Mouse (Mus musculus) frontal cortex, postnatal 25 days (tissue): Measurements from ENCODE around the gene Ptprt.

ENCODE experiments used
- DNase-seq, 2 experiments: peaks; one replicate each; pipeline ENCODE4 v3.0.0; 2022; ENCODE audit warnings: low spot score in 2 of 2

Ptprt gene

DNA sequence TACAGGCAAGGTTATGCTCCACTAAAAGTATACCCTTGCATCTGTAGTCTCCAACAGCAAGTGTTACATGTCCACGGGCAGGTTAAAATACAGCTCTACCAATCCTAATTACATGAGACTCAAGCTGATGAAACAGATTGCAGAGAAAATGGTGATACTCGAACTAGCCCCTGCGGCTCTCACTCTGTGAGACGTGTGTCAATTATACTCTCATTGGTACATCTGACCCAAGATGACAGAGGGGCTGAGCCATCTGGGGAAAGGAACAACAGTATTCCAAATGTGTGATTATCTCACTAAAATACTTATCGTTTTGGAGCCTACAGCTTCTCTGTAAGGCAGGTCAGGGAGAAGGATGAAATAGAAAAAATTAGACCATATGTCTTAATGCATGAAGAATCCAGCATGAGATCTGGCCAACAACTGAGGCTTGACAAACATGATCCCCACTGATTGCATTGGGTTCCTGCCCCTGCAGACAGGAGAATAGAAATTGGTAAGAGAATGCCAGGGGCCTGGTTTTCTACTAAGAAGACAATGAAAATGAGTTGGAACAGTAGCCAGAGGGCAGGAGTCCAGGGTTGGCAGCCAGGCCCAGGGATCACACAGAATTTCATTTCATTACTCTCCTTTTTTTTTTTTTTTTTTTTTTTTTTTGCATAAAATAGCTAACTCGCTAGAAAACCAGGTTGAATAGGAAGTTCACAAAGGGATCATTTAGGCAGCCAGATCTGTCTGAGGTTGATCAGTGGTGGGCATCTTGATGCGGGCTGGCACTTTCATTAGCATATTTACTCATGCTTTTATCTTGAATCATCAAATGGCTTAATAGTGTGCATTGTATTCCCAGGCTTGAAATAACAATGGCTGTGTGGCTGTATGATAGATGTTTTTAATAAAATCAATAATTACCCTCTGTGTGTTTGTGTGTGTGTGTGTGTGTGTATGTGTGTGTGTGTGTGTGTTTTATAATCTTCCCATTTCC is 699.5 kb downstream of the Ptprt start:
- DNase-seq: no peak

DNA sequence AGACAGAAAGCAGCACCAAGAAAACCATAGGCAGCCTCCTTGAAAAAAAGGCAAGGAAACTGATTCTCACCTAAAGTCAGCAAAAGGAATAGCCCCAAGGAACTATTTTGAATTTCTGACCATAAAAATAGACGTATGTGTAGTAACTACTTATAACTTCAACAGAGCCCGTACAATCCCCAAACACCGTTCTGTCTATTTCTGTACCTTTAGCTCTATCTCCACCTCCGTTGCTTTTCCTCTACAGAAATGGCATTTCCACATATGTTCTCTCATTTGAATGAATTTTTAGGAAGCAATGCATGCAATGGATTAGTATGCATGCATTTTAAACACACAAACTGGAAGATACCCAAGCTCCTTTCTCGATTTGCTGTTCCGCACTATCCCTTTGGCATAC is 715.5 kb downstream of the Ptprt start:
- no peak for DNase-seq

GRCm38 (mm10) chr2:161944689-161945088 is 716.3 kb downstream of the Ptprt start:
- no peak for DNase-seq

DNA sequence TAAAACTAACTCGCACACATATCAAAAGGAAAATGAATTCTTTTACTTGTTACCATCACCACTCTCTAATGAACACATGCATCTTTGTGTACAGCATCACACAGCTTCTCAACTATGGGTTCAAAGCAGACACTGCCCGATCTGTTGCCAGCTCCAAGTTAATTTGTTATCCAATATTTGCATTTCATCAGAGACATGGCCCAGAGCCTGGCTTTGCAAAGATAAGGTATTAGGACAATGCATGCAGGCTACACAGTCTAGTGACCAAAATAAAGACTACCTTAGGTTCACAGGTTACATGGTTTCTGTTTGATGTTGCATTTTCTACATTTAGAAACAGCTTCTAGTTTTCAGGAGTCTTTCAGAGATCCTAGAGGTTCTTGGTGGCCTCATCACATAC is 719.0 kb downstream of the Ptprt start:
- no peak for DNase-seq

DNA sequence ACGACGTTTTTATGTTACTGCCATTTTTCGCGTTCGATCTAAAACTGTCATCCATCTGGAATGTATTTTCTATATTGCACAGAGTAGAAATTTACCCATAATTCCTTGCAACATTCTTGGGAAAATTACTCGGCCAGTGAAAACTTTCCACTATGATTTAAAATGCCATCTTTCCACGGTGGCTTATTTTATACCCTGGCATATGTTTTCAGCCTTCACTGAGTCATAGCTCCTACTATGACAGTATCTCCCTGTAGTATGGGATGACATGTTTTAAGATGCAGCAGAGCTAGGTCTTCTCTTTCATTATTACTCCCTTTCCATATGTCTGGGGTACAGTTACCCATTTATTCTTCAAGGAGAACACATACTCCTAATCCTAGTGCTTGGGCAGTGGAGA is 753.7 kb downstream of the Ptprt start:
- no peak for DNase-seq

GRCm38 (mm10) chr2:161902196-161902595 is 758.8 kb downstream of the Ptprt start:
- DNase-seq: no peak

GRCm38 (mm10) chr2:161884446-161884845 is 776.5 kb downstream of the Ptprt start:
- no peak for DNase-seq

GRCm38 (mm10) chr2:161882580-161882979 is 778.4 kb downstream of the Ptprt start:
- no peak for DNase-seq

DNA sequence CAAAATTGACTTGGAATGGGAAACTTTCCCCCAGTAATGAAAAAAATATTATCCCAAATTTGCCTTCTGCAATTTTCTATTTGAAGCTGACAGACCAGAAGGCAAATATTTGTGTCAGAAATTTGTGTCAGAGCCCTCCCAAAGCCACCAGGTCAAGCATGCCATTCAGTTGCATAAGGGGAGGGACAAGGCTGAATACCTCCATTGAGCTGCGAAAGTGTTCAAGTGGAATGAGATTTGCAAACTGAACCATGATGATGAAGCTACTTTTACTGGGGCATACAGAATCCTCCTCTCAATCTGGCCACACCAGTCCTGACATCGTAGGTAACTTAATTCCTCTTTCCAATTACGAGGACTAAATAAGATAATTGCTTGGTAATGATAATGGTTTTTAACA is 780.0 kb downstream of the Ptprt start:
- DNase-seq: no peak

GRCm38 (mm10) chr2:161865231-161865630 is 795.7 kb downstream of the Ptprt start:
- no peak for DNase-seq

GRCm38 (mm10) chr2:161858813-161859212 is 802.1 kb downstream of the Ptprt start:
- no peak for DNase-seq

DNA sequence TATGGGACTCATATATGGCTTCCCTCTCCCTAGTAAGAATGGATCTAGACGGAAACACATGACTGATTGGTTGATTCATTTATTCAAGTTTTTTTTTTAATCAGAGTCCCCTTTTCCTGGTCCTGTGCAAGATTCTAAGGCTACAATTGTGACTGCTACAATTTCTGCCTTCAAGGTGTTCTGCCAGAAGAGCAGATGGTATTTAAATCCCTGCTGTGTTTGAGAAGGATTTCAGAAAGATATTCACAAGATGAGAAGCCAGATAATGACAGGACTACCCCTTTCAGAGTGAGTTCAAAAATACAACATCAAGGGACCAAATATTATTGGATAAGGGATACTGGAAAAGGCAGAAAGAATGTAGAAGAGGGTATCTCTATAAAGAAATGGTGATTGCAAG is 802.6 kb downstream of the Ptprt start:
- DNase-seq: no peak

- DNase-seq: no peak
These were observed 825.9 kb downstream of the Ptprt start for GRCm38 (mm10) chr2:161835001-161835400.

- DNase-seq: no peak
These were observed 827.1 kb downstream of the Ptprt start for GRCm38 (mm10) chr2:161833846-161834245.

DNA sequence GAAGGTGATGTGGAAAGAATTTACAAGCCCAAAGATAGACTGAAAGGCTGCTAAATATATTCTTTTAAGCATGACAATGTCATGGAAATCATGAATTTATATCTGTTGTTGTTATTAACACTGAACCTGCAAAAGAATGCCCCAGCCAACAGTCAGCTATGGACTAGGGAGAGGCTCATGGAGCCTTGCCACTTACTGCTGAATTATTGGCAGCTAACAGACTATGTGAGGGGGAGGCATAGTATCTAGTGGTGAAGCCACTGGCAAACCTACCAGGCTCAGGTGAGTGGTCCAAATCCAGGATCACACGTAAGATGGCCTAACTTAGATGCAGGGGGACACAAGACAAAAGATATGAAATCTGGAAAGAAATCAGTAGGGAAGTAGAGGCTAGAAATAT is 847.6 kb downstream of the Ptprt start:
- DNase-seq: no peak

DNA sequence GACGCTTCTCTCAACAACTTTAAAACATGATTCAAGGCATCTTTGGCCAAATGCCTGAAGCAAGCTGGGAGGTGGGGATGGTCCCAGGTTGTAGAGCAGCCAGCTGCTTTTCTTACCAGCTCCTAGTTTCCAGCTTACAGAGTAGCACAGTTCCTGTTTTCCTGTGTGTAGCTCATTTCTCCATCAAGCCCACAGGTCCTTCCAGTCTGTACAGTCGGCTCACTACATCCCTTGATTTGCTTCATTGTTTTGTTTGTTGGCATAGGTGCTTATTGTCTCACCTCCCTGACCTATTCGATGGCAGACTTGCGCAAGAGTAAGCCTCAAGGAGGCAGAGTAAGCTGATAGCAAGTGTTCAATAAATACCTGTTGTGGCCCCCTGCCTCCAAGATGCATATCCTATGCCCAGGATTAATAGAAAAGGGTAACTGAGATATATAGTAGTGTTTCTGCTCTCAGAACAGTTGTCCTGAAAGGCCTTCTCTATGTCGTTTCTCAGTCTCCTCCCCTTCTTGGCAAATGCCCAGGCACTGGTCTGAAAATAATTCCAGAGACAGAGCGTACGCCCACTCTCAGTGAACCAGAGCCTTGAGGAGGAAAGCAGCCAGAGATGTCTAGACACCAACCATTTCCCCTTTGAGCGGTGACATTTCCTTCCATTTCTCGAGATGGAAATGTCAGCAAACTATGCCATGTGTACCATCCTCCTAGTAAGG is 852.7 kb downstream of the Ptprt start:
- DNase-seq: peak; percentile 28 to 50

- DNase-seq: no peak
These were observed 854.5 kb downstream of the Ptprt start for GRCm38 (mm10) chr2:161806287-161807007.

DNA sequence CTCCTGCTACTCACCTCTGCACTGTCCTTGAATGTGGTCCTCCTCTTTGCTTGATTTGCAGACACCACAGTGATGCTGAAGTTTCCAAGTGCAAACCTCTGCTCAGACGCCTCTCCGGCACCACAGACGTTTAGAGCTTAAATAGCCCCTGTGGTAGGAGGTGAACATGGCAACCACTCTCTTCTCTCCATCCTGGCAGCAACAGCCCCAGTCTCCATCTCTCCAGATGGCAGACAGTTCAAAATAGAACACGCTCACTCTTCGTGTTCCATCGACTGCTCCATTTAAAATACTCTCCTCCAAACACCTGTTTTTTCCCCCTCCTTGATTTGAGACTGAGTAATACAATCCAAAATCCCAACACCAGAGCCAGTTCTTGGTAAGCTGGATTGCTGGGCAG is 861.0 kb downstream of the Ptprt start:
- DNase-seq: peak; percentile 32 to 47

DNA sequence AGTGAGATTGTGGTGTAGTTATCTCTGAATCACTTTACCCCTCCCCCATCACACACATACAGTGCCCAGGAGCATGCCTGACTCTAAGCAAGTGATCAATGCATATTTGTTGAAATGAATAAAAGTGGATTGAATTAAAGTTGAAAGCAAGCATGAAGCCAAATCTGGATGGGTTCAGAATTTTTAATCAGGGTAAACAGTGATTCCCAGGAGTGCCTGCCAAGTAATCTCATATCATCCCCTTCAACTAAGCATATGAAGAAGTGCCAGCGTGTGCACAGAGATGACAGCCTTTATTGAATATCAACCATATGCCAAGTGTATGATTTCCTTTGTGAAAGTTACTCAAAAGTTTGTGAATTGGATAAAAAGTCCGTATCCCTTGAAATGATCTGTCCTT is 893.4 kb downstream of the Ptprt start:
- DNase-seq: no peak

GRCm38 (mm10) chr2:161713024-161713423 is 947.9 kb downstream of the Ptprt start:
- no peak for DNase-seq

DNA sequence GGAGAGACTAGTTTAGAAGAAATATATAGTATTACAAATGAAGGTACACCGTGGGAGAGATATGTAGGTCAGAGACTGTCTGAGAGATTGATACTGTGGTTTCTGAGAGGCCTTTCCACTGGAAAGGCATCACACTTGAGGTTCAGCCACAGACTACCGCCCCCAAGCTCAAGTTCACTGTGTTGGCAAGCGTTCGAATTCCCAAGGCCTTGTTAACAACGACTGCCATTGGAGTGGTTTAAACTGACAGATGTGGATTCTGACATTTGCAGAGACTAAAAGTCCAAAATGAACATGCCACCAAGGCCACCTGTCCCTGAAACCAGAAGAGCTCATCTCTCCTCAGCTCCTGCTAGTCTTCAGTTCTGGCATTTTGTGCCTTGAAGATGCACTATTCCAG is 951.6 kb downstream of the Ptprt start:
- DNase-seq: no peak

- DNase-seq: no peak
These were observed 954.5 kb downstream of the Ptprt start for GRCm38 (mm10) chr2:161706386-161706915.
